In the genomic region with DNA sequence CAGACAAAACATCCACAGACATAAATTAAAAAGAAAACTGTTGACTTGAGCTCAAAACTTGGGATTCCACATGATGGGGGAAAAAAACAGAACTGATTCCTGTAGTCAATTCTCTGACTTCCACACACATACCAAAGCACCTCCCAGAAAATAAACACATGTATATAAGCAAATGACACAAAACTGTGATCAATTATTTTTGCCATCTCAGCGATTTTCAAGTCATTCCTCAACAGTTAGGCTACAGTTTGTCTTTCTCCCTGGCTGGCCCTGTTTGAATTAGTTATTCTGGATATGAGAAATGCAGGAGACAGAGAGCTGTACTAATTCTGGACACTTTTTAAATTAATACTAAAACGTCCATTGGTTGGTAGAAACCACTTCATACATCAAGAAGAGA, we compare ENCODE assay signal across 25 mouse cellular contexts. TPM values are rescaled to one million over a fixed set of nuclear protein-coding genes. Genes with fewer than 3 reads are reported as not detected.
DNase-seq lines count a peak whose midpoint lies in the region; ATAC-seq and TF ChIP-seq lines count a peak whose summit lies in the region.
"Had no signal": no experiment of that assay in that cellular context is flagged by ENCODE, and none has a peak within 500 bp of the region (broad histone marks: within the 10 kb centered on the region; RNA-seq: fewer than 3 reads in every experiment).

No protein-coding gene starts in this region.

- in situ Hi-C loops in ES-E14 (cut with MboI; ENCODE audit: low sequenced_read_pairs in 2 of 2, unreplicated experiment in 2 of 2): no loop called here

- H3K36me3 ChIP-seq in heart, embryonic 13.5 days: peaks cover 33% of the 10 kb centered on the region
- peaks cover 6% of the 10 kb centered on the region for H3K36me3 ChIP-seq in ES-E14 (ENCODE audit: control insufficient read depth, insufficient read depth, low read length, poor library complexity, severe bottlenecking)

- H3K4me2 ChIP-seq in heart, embryonic 13.5 days: no peak overlapping the region
- H3K4me2 ChIP-seq: embryonic facial prominence, embryonic 13.5 days; embryonic facial prominence, embryonic 15.5 days; forebrain, embryonic 12.5 days had no signal

- 67% methylated on average over 2 of the region's 2 CpGs for WGBS in heart, embryonic 13.5 days

- H3K9ac ChIP-seq in heart, embryonic 13.5 days: no peak overlapping the region
- H3K9ac ChIP-seq in ES-E14 (ENCODE audit: insufficient read depth, low read depth, low read length, poor library complexity, severe bottlenecking): no peak overlapping the region
- H3K9ac ChIP-seq: embryonic facial prominence, embryonic 13.5 days; embryonic facial prominence, embryonic 15.5 days; forebrain, embryonic 12.5 days had no signal

- no peak for ATAC-seq in heart, embryonic 13.5 days (ENCODE audit: extremely low read depth, insufficient number of reproducible peaks, low FRiP score, low TSS enrichment)
- ATAC-seq: activated CD4-positive, CD25-positive, alpha-beta regulatory T cell, adult 4 months; CD4-positive, CD25-positive, alpha-beta regulatory T cell, adult 4 months; forebrain, embryonic 14.5 days; forebrain, embryonic 16.5 days; Patski had no signal

- no peak for DNase-seq in heart, adult 18-20 months
- DNase-seq in ES-E14 (ENCODE audit: low read depth, low spot score): no peak
- no peak for DNase-seq in kidney, postnatal 14 days
- no peak for DNase-seq in frontal cortex, adult 2 months (ENCODE audit: extremely low spot score in 1 of 2, low spot score in 1 of 2)
- DNase-seq: adrenal gland, adult 8-10 months; adrenal gland, postnatal 14 days; adrenal gland, postnatal 36 days; B cell, adult 2 months; cerebellum, adult 11-12 months; cerebellum, adult 2 months; cerebellum, adult 9-11 months; cerebellum, postnatal 14 days; cerebellum, postnatal 36 days; embryo, embryonic 11 days had no signal

- H3K4me1 ChIP-seq in heart, embryonic 13.5 days: peaks cover 96% of the 10 kb centered on the region
- peaks cover 6 to 12% of the 10 kb centered on the region in 2 experiments for H3K4me1 ChIP-seq in ES-E14 (ENCODE audit: control insufficient read depth in 2 of 2, insufficient read depth in 2 of 2, low read length in 2 of 2, poor library complexity in 1 of 2)

- H3K4me3 ChIP-seq in heart, embryonic 13.5 days: no peak overlapping the region
- no peak overlapping the region for H3K4me3 ChIP-seq in ES-E14 (ENCODE audit: insufficient read depth in 1 of 2, low read depth in 1 of 2, low read length in 2 of 2, poor library complexity in 1 of 2, severe bottlenecking in 1 of 2)
- H3K4me3 ChIP-seq: embryonic facial prominence, embryonic 13.5 days; embryonic facial prominence, embryonic 15.5 days; erythroblast, embryonic 14.5 days; forebrain, embryonic 10.5 days; forebrain, embryonic 12.5 days had no signal

- H3K27ac ChIP-seq in heart, embryonic 13.5 days (replicated peaks): 0 out of 2 replicates have a peak overlapping the region, but pooled peaks have one; percentile 20
- no peak overlapping the region for H3K27ac ChIP-seq in ES-E14 (ENCODE audit: insufficient read depth, low read depth, low read length, poor library complexity, severe bottlenecking)
- H3K27ac ChIP-seq: embryonic facial prominence, embryonic 13.5 days; embryonic facial prominence, embryonic 15.5 days; forebrain, embryonic 10.5 days; forebrain, embryonic 12.5 days had no signal

- no peaks in the 10 kb centered on the region for H3K27me3 ChIP-seq in heart, embryonic 13.5 days (replicated peaks)
- H3K27me3 ChIP-seq: embryonic facial prominence, embryonic 13.5 days; embryonic facial prominence, embryonic 15.5 days; forebrain, embryonic 12.5 days; Patski had no signal

- H3K9me3 ChIP-seq in heart, embryonic 13.5 days: no peaks in the 10 kb centered on the region
- H3K9me3 ChIP-seq in ES-E14 (ENCODE audit: control insufficient read depth, insufficient read depth, low read depth, low read length): no peaks in the 10 kb centered on the region
- H3K9me3 ChIP-seq: embryonic facial prominence, embryonic 13.5 days; embryonic facial prominence, embryonic 15.5 days; forebrain, embryonic 10.5 days; forebrain, embryonic 12.5 days had no signal

TF ChIP-seq in ES-E14, 5 proteins besides CTCF, POLR2A, EP300 and RAD21:
- TF ChIP-seq ZC3H11A (IDR thresholded peaks at IDR 0.05; ENCODE audit: borderline replicate concordance, low read depth, low read length) (no peak), MAFK (IDR thresholded peaks at IDR 0.05; ENCODE audit: insufficient read depth, low read depth, low read length) (peak; percentile 90)

RNA-seq across cellular contexts. Expression of gene Adnp, which starts 13.2 kb away (rescaled TPM):
- 1.8 TPM in 2 replicates for polyA plus RNA-seq in heart, embryonic 13.5 days (2015; fragmentation: Nextera tagmentation; extraction: Ambion mirVana)
- total RNA-seq in heart, adult 18-20 months (2021): 10 to 100 TPM; 29.3 to 29.4 TPM
- total RNA-seq in ES-E14 (2012; rRNA removed): 13.2 and 15.9 TPM in 2 replicates
- 33.8 and 43.5 TPM in 2 replicates for polyA plus RNA-seq in frontal cortex, adult 2 months (2012; rRNA removed)

RNA-seq across cellular contexts. Expression of gene Gm20716, which starts 36.5 kb away (rescaled TPM):
- 11.7 and 12.3 TPM in 2 replicates for polyA plus RNA-seq in heart, embryonic 13.5 days (2015; fragmentation: Nextera tagmentation; extraction: Ambion mirVana)
- total RNA-seq in heart, adult 18-20 months (2021): 10 to 100 TPM; 14.2 to 21.2 TPM
- 37.3 and 41.7 TPM in 2 replicates for total RNA-seq in ES-E14 (2012; rRNA removed)
- polyA plus RNA-seq in frontal cortex, adult 2 months (2012; rRNA removed): 39.3 and 41.5 TPM in 2 replicates
- polyA plus RNA-seq: erythroblast, embryonic 14.5 days had no signal

RNA-seq across cellular contexts. Expression of gene Dpm1, which starts 36.7 kb away (rescaled TPM):
- polyA plus RNA-seq in heart, embryonic 13.5 days (2015; fragmentation: Nextera tagmentation; extraction: Ambion mirVana): 81.8 and 95.3 TPM in 2 replicates
- total RNA-seq in heart, adult 18-20 months (2021): 10 to 100 TPM; 79.1 to 87.3 TPM
- 40.1 and 47.3 TPM in 2 replicates for total RNA-seq in ES-E14 (2012; rRNA removed)
- 21.8 and 24.6 TPM in 2 replicates for polyA plus RNA-seq in frontal cortex, adult 2 months (2012; rRNA removed)

RNA-seq across cellular contexts. Expression of gene Mocs3, which starts 36.7 kb away (rescaled TPM):
- polyA plus RNA-seq in heart, embryonic 13.5 days (2015; fragmentation: Nextera tagmentation; extraction: Ambion mirVana): 4.2 and 4.4 TPM in 2 replicates
- total RNA-seq in heart, adult 18-20 months (2021): 1 to 10 TPM; 8.4 to 9.4 TPM
- total RNA-seq in ES-E14 (2012; rRNA removed): 10.7 and 12.1 TPM in 2 replicates
- 11.8 and 13.0 TPM in 2 replicates for polyA plus RNA-seq in frontal cortex, adult 2 months (2012; rRNA removed)
